Mouse (Mus musculus): ENCODE results near the gene Grb7.
A peak's percentile ranks its signal among the peaks of the same experiment; 100 is the strongest.

Grb7 gene

GRCm38 (mm10) chr11:98446213-98446561 is at the start of gene Grb7:
TSS of gene Grb7 (plus strand) at chr11:98446394.
- DNase-seq (ENCODE audit: low spot score in 2 of 2), result no peak

- peak in 1 of 2 experiments; percentile 25 for DNase-seq (ENCODE audit: low spot score in 2 of 2)
Measured at GRCm38 (mm10) chr11:98397946-98398345, 48.2 kb upstream of the Grb7 start.

GRCm38 (mm10) chr11:98400161-98400726 is 46.0 kb upstream of the Grb7 start, which contains the start of gene Pgap3:
TSS of gene Pgap3 (minus strand) at chr11:98400490.
- peak; percentile 94 for DNase-seq (ENCODE audit: low spot score in 2 of 2)

- no peak for DNase-seq (ENCODE audit: low spot score in 2 of 2)
Measured at GRCm38 (mm10) chr11:98400816-98401215, 45.4 kb upstream of the Grb7 start.

GRCm38 (mm10) chr11:98406621-98407020 is 39.6 kb upstream of the Grb7 start:
- DNase-seq (ENCODE audit: low spot score in 2 of 2), result no peak

GRCm38 (mm10) chr11:98408872-98409271 is 37.3 kb upstream of the Grb7 start:
- DNase-seq (ENCODE audit: low spot score in 2 of 2), result no peak

- no peak for DNase-seq (ENCODE audit: low spot score in 2 of 2)
Measured at GRCm38 (mm10) chr11:98409341-98409822, 36.8 kb upstream of the Grb7 start.

- peak in 1 of 2 experiments; percentile 61 for DNase-seq (ENCODE audit: low spot score in 2 of 2)
Measured at GRCm38 (mm10) chr11:98412273-98412796, 33.9 kb upstream of the Grb7 start, which contains the start of gene Erbb2. TSS of gene Erbb2 (plus strand) at chr11:98412470.

GRCm38 (mm10) chr11:98412797-98413301 is 33.3 kb upstream of the Grb7 start:
- no peak for DNase-seq (ENCODE audit: low spot score in 2 of 2)

GRCm38 (mm10) chr11:98413731-98414130 is 32.5 kb upstream of the Grb7 start:
- DNase-seq (ENCODE audit: low spot score in 2 of 2), result no peak

GRCm38 (mm10) chr11:98414162-98414561 is 32.0 kb upstream of the Grb7 start:
- no peak for DNase-seq (ENCODE audit: low spot score in 2 of 2)

- DNase-seq (ENCODE audit: low spot score in 2 of 2), result no peak
Measured at GRCm38 (mm10) chr11:98417074-98417473, 29.1 kb upstream of the Grb7 start.

- no peak for DNase-seq (ENCODE audit: low spot score in 2 of 2)
Measured at GRCm38 (mm10) chr11:98418273-98418672, 27.9 kb upstream of the Grb7 start.

GRCm38 (mm10) chr11:98418939-98419547 is 27.2 kb upstream of the Grb7 start:
- no peak for DNase-seq (ENCODE audit: low spot score in 2 of 2)

- DNase-seq (ENCODE audit: low spot score in 2 of 2), result no peak
Measured at GRCm38 (mm10) chr11:98426592-98426991, 19.6 kb upstream of the Grb7 start.

- no peak for DNase-seq (ENCODE audit: low spot score in 2 of 2)
Measured at GRCm38 (mm10) chr11:98428436-98428835, 17.8 kb upstream of the Grb7 start.

GRCm38 (mm10) chr11:98431743-98432502 is 14.3 kb upstream of the Grb7 start:
- DNase-seq (ENCODE audit: low spot score in 2 of 2), result peak in 1 of 2 experiments; percentile 15

- no peak for DNase-seq (ENCODE audit: low spot score in 2 of 2)
Measured at GRCm38 (mm10) chr11:98435723-98436122, 10.5 kb upstream of the Grb7 start.

- no peak for DNase-seq (ENCODE audit: low spot score in 2 of 2)
Measured at GRCm38 (mm10) chr11:98437441-98437840, 8.8 kb upstream of the Grb7 start.

- DNase-seq (ENCODE audit: low spot score in 2 of 2), result peak; percentile 96 to 98
Measured at GRCm38 (mm10) chr11:98438331-98439158, 7.6 kb upstream of the Grb7 start, which contains the start of gene Mien1. TSS of gene Mien1 (minus strand) at chr11:98438991.

- no peak for DNase-seq (ENCODE audit: low spot score in 2 of 2)
Measured at GRCm38 (mm10) chr11:98443688-98444087, 2.5 kb upstream of the Grb7 start.
